Mouse (Mus musculus) spleen, adult 2 months (tissue): ENCODE measurements around the gene Eef1akmt3.

Source experiments
- CTCF ChIP-seq: fragments of 200-500 bp; IDR thresholded peaks from 2 replicates; pipeline ENCODE4 v1.5.1; 2011; ENCODE audit warnings: mild to moderate bottlenecking, inconsistent platforms; ENCODE audit not compliant: insufficient read depth, insufficient read length, insufficient replicate concordance; ENCODE audit errors: extremely low read depth
- POLR2A ChIP-seq: fragments of 200-500 bp; IDR thresholded peaks from 2 replicates; pipeline ENCODE4 v1.6.1; 2011; ENCODE audit warnings: low read depth, low read length, inconsistent platforms

DNA sequence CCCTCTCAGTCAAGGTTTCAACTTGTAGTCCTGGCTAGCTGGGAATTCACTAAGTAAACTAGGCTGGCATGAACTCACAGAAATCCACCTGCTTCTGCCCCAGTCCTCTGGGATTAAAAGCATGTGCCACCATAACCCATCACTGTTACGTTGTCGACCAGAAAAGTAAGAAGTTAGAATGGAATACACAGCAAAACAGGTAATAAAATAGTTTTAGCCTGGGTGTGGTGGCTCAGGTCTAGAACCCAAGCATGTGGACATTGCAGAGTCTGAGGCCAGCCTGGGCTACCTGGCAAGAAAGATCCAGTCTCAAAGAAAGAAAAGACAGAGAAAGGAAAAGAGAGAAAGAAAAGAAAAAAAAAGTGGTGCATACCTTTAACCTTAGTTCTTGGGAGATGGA, 20.2 kb upstream of the Eef1akmt3 start:
- TF ChIP-seq CTCF (no peak), POLR2A (no peak)
